Comparison of ENCODE assay signal across 21 mouse cellular contexts in genomic region chr17:10112118-10112517, GRCm38 (mm10).
DNase-seq lines count a peak whose midpoint lies in the region; TF ChIP-seq lines count a peak whose summit lies in the region.
"Had no signal": no experiment of that assay in that cellular context is flagged by ENCODE, and none has a peak within 500 bp of the region (broad histone marks: within the 10 kb centered on the region; RNA-seq: fewer than 3 reads in every experiment).

No protein-coding gene starts in this region.

- H3K4me1 ChIP-seq in kidney, adult 2 months (ENCODE audit: control insufficient read depth, insufficient read depth, low read length) = no peaks in the 10 kb centered on the region
- H3K4me1 ChIP-seq: embryonic facial prominence, embryonic 15.5 days had no signal

- no peak for TF ChIP-seq POLR2A in kidney, adult 2 months (IDR thresholded peaks at IDR 0.05; ENCODE audit: low read depth, low read length)

- H3K27me3 ChIP-seq in kidney, adult 2 months (replicated peaks; ENCODE audit: control insufficient read depth, insufficient read depth, low read length) = no peaks in the 10 kb centered on the region
- H3K27me3 ChIP-seq: CH12.LX; embryonic facial prominence, embryonic 15.5 days; heart, embryonic 12.5 days; hindbrain, embryonic 12.5 days had no signal

- no peaks in the 10 kb centered on the region for H3K36me3 ChIP-seq in kidney, adult 2 months (ENCODE audit: control insufficient read depth, insufficient read depth, low read length)
- H3K36me3 ChIP-seq: embryonic facial prominence, embryonic 15.5 days; forebrain, embryonic 10.5 days; heart, embryonic 12.5 days; hindbrain, embryonic 12.5 days had no signal

- DNase-seq in adrenal gland, adult 2 months = peak; percentile 68
- DNase-seq in adrenal gland, adult 18-20 months (ENCODE audit: low spot score in 2 of 2) = no peak
- peak; percentile 5 for DNase-seq in 3T3-L1 (ENCODE audit: low read depth, low spot score)
- DNase-seq in adrenal gland, adult 8-10 months = peak; percentile 43
- DNase-seq in adrenal gland, postnatal 36 days = peak; percentile 40 to 47
- DNase-seq in urinary bladder, postnatal 10 days (ENCODE audit: low spot score) = no peak
- DNase-seq in kidney, adult 2 months = no peak
- DNase-seq: cerebellum, adult 11 months; cerebellum, adult 8-10 months; cerebellum, postnatal 14 days; embryo, embryonic 11 days; gastrocnemius, postnatal 14 days; heart, postnatal 36 days; kidney, adult 11 months had no signal

- H3K27ac ChIP-seq in kidney, adult 2 months (ENCODE audit: insufficient read depth, low read depth, low read length) = no peak overlapping the region
- H3K27ac ChIP-seq: embryonic facial prominence, embryonic 15.5 days; forebrain, embryonic 10.5 days; hindbrain, embryonic 12.5 days; hindbrain, postnatal 0 days had no signal

- 78% methylated on average over 2 of the region's 2 CpGs for WGBS in kidney, adult 2 months

- H3K4me3 ChIP-seq in kidney, adult 2 months (ENCODE audit: insufficient read depth, low read depth, low read length) = no peak overlapping the region
- H3K4me3 ChIP-seq: embryonic facial prominence, embryonic 15.5 days; erythroblast, embryonic 14.5 days; forebrain, embryonic 10.5 days; heart, embryonic 12.5 days; hindbrain, embryonic 12.5 days had no signal

- no peak for TF ChIP-seq CTCF in kidney, adult 2 months (conservative IDR thresholded peaks at IDR 0.05; ENCODE audit: insufficient read depth, insufficient read length, low read depth, low read length)

Comparison
In these comparisons a context has a peak if more than half of its experiments do, and no peak if none do; other contexts are left out.
1. DNase-seq: peak in adrenal gland, adult 2 months (single experiment), 3T3-L1 (single experiment), adrenal gland, adult 8-10 months (single experiment) and adrenal gland, postnatal 36 days (2 of 2); none in adrenal gland, adult 18-20 months (0 of 2), urinary bladder, postnatal 10 days (single experiment) and kidney, adult 2 months (single experiment).